Mouse (Mus musculus): ENCODE measurements around the gene Mgst3.

Mgst3 gene

DNA sequence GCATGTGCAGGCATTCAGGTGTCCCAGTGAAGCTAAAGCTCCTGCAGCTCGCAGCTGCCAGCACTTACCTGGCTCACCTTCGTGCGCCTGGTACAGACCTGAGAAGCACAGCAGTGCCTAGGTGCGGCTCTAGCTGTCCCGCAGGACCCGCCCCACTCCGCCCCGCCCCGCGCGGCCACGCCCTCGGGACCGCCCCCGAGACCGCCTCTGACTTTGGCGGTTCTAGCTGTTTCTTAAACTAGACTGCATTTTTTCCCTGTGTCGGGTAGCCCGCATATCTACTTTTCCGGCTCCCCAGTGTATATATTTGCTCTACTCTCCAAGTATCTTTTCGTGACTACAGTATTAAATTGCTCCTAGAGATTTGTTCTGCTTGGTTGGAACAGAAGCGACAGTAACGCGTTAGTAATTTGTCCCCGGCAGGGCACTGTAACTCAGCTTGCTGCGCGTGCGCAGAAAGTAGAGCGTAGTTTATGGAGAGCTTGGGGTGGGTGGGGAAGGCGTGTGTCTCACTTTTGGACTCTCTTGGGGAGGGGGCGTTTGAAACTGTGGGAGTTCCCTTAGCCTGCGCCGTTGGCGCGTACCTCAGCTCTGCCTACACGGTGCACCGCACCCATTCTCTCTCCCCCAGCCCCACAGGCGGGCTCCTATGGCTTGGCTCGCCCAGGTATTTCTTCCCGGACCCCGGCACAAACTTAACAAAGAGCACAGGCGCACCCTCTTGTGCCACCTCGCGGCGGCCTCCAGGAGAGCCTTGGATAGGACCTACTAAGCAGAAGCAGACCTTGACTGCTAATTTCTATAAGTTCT, at the start of gene Mgst3:
Mgst3 (minus strand) TSS at position 159 of the 810 bp plus-strand sequence.
- peak; percentile 89 to 95 for DNase-seq (ENCODE audit: low spot score in 2 of 2)

DNA sequence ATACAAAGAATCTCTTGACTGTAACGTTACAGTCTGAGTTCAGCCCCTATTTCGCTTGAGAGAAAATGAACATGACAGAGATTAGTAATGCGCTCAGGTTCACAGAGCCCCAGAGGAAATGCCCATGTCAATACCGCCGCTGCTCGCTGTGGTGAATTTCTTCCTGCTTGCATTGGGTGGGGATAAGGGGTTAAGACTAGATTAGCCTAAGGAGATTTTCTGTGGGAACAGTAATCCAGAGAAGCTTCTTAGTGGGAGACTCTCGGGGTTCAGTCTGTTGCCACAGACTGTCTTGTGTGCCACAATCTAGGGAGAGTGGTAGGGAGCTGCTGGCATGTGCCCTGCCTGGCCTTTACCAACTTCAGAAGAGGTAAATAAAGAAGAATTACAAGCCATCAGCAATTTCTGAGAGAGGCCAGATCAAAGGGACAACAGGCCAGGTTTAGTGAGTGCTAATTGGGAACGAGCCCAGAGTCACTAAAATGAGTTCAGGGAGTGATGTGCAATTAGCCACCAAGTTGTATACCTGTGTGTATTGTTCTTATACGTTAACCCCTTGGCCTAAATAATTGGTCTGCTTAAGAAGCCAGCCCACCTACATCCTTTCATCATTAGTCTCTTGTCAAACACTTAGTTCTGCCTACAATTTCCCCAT, 44.7 kb upstream of the Mgst3 start:
- no peak for DNase-seq (ENCODE audit: low spot score in 2 of 2)

DNA sequence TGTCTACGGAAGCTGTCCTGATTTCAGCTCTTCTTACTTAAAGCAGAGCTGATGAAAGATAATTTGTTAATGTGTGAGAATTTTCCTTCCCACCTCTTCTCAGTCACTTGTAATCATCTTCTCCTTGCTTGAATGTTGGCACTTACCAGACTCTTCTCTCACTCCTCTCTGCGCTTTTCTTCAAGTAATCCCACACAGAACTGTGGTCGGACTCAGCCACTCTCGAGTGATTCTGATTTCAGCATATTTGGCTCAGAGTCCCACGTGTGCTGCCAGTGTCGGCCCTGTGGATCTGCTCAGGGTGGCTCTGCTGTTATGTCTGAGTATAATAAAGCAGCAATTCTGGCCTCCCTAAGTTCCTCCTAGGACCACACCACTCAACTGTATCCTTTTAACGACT, 43.5 kb upstream of the Mgst3 start:
- no peak for DNase-seq (ENCODE audit: low spot score in 2 of 2)

DNA sequence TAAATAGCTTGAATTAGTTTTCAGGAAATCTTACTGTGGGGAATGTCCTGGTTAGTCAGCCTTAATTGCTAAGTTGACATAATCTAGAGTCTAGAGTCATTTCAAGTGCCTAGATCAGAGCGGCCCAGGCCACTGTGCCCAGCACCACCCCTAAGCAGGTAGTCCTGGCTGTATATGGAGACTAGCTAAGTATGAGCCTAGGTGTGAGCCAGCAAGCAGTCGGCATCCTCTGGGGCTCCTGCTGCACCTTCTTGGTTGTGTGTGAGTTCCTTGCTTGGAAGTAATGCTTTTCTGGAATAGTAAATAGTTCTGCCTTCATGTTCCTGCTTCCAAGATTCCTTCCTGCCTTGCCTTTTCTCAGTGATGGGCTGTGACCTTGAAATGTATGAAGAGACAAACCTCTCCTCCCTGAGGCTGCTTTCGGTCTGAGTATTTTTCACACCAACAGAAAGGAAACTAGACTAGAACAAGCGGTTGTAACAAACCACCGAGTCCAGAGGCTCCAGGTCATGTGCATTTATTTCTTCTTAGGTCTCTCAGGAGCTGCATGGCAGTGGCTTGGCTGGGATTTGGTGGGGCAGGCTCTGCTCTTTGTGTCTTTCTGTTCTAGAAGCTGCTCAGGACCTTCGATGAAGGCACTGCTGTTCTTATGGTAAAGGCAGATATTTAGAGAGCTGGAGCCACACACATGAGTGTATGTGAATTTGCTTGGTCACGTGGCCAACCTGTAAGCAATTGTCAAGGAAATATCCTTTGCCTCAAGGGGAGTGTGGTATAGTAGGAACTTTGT, 42.7 kb upstream of the Mgst3 start:
- DNase-seq (ENCODE audit: low spot score in 2 of 2), result no peak

DNA sequence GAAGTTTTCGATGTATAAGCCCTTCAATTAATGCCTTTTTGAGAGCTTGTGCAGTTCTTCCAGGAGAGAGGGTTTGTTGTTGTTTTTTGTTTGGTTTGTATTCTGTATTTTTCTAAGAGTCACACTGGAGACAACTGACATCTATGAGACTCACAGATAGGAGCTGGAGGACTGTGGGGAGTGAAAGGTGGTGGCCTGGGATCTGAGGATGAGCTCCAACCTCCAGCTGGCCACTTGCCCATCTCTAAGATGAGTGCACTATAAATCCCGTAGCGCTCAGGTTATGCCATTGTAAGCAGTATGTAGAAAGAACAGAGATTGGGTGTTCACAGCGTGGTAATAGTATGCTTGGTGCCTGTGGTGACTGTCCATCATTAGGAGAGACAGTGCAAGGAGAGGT, 41.3 kb upstream of the Mgst3 start:
- DNase-seq (ENCODE audit: low spot score in 2 of 2), result no peak

DNA sequence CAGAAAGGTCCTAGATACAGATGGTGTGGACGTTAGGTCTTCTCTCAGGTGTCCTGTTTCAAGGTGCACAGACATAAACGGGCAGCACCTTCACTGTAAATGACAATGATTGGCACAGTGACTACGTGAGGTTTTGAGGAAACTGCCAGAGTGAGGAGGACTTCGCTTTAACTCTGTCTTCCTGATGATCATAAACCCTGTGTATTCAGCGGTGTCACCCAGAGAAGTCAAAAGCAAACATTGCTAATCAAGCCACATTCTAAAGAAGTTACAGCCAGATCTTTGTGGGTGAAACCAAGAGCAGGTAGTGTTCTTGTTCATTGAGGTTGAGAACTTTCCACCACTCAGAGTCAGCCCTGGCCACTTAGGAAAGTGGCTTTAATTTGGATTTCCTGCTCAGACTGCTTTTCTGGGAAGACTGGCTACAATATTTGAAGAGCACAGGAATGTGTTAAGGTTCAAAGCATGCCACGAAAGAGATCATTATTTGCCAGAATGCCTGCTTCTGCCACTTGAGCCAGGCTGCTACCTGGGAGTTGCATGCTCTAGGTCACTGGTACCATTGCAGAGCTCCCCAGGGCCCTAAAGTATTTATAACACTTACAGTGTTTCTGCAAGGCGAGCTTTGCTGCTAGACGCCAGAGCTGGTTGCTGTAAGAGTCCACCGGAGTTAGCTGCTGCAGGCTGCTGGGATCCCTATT, 37.5 kb upstream of the Mgst3 start:
- DNase-seq (ENCODE audit: low spot score in 2 of 2), result no peak

DNA sequence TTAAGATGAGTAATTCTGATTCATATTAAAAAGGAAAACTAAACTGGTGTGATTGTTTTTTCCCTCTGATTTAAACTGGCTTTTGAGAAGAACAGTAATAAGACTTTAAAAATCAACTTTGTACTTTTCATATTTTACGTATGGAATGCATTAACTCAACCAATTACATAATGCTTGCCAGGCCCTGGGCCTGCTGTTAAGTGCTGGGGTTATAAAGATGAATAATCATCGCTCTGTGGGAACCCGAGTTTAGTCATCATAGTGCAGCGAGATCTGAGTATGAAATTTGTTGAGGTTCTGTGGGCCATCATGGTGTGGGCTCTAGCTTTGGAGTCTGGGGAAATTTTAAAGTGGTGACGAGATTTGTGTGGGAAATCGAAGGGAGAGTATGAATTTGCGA, 33.0 kb upstream of the Mgst3 start:
- DNase-seq (ENCODE audit: low spot score in 2 of 2), result no peak

DNA sequence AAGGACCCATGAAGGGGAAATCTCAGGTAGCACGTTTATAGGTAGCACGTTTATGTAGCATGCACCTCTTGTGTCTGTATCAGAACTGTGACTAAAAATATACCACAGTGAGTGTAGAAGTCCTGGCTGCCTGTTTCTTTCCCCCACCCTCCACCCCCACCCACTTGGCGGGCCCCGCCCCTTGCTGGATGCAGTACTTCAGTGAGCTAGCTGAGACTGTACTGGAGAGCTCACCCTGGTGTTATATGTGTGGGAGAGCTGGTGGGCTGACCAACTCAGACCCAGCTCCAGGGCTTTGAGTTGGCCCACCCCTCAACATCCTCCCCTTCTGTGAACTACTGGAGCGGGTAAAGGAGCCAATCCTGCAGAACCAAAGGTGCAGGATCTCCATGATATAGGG, 31.9 kb upstream of the Mgst3 start:
- DNase-seq (ENCODE audit: low spot score in 2 of 2), result peak; percentile 11 to 14

DNA sequence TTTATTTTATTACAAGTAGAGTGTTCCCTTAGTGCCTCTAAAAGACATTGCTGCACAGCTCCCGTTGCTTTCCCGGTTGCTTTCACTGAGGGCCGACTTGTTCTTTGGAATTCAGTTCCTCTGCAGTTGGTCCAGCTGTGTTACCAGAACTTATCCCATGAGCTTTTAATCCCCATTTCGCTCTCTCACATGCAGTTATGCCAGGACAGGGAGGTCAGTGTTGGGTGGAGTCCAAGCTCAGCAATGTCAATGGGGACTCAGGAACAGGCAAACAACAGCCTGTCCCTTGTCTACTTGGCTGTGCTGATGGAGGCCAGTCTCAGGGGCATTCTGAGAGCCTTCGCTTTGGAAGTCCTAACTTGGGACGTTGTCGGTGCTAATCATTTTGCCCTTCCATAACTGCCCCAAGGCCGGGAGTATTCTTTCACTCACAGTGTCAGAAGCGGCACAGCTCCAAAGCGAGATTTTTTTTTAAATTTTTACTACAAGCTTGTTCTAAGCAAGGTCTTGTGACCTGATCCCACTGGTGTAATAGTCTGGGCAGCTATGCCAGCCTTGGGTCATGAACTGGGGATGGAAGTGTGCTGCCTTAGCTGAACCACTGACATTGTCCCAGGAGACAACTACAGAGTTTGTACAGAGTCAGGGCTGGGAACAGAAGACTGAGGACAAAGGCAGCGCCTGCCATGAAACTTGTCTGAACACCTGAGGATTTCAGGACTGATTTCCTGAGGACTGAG, 29.0 kb upstream of the Mgst3 start:
- peak; percentile 77 to 78 for DNase-seq (ENCODE audit: low spot score in 2 of 2)

DNA sequence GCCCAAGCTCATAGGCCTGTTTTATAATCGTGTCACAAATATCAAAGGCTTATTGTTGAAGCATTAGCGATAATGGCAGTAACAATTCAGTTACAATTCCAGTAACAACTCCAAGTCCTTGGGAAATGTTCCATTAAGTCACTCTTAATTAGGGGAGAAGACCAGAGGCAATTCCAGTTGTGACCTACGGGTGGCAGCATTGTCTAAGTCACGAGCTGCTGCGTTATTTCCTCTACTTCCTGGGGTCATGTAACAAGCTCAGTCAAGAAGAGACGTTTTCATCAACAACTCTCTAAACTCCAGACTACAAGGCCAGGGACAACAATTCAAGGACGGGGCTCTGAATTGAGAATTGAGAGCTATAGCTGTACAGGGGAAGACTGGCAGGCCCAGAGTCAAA, 21.2 kb upstream of the Mgst3 start:
- DNase-seq (ENCODE audit: low spot score in 2 of 2), result peak; percentile 50 to 68

DNA sequence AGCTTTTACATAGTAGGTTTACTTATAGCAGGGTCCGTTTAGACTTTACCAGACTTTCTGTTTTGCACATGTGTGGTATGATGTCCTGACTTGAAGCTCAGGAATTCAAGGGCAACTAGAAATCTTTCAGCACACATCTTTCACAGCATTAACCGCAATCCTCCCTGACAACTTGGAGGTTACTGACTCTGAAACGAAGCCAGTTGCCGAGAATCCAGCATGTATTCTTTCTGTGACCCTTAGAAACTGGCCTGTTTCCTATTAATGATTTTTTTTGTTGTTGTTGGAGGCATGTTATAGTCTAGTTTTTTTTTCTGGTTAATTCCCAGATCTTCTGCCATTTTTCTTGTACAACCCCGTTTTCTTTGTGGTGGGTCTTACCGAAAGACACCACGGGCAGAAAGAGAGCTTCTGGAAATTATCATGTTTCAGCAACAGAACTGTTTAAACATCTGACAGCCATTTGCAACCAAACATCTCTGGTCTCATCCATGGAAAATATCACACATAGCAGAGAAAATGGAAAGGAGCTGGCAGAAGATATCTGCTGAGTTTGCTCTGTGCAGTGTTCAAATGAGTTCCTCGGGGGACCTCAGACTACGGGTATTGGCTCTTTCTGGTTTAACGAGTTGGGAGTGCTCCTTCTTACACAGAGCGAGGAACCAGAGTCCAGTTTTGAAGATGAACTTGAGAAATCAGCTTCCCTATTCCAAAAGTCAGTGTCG, 18.5 kb upstream of the Mgst3 start:
- no peak for DNase-seq (ENCODE audit: low spot score in 2 of 2)

DNA sequence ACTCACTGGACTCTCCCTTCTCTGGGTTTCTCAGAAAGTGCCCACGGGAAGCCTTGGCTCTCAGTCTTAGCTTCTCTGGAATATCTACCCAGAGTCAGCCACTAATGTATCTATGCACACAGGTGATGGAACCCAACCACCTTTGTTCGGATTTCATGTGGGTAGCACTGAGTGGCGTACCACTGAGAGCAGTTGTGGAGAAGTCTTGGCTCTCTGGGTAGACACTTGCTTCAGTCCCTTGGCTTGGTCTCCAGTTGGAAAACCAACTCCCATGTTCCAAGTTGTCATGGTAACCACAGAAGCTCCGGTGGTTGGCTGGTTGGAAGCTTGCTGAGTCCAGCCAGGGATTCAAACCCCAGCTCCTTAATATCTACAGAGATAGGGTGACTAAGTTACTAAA, 16.0 kb upstream of the Mgst3 start:
- no peak for DNase-seq (ENCODE audit: low spot score in 2 of 2)

DNA sequence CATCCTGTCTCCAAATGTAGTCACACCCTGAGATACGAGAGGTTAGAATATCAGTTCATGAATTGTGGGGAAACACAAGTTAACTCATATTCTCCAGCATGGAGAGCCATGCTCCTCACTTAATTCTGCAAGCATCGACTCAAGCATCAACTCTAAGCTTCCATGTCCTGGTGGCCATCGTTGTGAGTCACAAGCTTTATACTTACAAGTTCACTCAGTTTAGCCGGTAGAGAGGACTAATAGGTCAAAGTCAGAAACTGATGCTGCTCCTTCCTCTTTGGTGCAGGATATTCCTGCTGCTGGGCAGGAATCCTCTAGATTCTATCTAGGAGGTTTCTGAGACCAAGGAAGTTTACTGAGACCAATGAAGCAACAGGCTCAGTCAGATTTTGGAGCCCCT, 11.6 kb upstream of the Mgst3 start:
- DNase-seq (ENCODE audit: low spot score in 2 of 2), result no peak

DNA sequence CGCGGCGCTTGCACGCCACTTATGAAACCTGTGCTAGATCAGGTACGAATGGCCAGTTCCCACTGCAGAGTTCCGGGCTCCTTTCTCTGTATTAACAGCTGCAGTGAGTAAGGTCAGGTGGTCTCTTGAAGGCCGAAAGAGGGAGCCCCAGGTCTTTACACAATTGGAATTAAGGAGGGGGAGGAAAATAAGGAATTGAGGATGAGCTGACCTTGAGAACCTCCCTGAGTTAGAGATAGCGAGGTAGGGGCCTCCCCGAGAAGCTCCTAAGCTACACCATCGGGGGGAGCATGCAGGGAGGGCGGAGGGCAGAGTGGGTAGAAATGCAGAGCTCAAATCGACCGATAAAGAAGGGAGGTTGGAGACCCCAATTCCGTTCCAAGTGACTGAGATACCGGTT, 360 bp downstream of the Mgst3 start:
- no peak for DNase-seq (ENCODE audit: low spot score in 2 of 2)

DNA sequence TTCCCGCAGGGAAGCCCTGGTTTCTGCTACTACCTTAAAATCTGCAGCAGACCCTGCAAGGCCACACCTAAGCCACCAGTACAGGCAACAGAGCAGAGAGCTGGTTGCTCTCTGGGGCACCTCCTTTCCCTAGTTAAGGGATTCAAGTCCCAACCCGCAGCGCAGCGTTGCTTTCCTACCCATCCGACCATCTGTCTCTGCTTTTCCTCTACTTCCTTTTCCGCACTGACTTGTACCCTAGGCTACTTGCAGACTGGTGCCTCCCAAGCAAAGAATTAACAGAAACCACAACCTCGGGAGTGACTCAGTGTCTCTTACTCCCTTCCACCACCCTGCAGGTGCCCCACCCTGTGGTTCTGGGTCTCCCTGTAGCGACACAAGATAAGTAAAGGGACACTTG, 954 bp downstream of the Mgst3 start:
- peak in 1 of 2 experiments; percentile 24 for DNase-seq (ENCODE audit: low spot score in 2 of 2)

DNA sequence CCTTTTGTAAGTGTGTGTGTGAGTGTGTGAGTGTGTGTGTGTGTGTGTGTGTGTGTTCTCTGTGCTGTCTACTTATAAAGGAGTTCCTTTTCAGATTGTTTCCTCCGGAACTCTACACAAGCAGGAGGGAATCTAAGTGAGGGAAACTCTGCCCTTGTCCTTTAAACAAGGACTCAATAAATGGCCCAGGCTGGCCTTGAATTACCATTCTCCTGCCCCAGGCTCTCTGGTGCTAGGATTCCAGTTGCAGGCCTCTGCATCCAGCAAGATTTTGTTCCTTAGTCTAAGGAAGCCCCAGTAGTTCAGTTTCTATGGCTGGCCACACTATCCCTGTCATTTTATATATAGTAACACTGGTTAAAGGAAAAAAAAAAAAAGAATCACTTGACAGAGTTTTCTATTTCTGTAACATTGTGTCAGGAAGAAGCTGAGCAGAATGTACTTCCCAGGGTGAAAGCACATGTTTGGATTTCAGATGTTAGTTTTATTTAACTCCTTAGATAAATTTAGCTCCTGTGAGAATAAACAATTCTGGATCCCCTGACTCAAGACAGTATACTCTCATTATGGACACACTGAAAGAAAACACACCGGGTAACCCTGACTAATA, 1.5 kb downstream of the Mgst3 start:
- peak; percentile 18 to 24 for DNase-seq (ENCODE audit: low spot score in 2 of 2)

DNA sequence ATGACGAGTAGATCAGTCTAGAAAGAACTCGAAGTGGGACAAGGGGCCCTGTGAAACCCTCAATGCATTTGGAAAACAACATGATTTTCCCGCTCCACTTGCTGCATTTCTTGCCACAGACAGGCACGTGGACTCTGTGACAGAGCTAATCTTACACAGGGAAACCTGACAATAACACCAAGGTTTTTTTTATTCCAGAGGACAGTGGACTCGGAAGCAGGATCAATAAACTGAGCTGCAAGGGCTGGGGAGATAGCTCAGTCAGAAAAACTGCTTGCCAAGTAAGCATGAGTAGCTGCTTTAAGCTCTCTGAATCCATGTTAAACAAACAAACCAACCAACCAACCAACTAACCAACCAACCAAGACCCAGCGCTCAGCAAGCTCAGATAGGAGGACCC, 2.4 kb downstream of the Mgst3 start:
- DNase-seq (ENCODE audit: low spot score in 2 of 2), result no peak

DNA sequence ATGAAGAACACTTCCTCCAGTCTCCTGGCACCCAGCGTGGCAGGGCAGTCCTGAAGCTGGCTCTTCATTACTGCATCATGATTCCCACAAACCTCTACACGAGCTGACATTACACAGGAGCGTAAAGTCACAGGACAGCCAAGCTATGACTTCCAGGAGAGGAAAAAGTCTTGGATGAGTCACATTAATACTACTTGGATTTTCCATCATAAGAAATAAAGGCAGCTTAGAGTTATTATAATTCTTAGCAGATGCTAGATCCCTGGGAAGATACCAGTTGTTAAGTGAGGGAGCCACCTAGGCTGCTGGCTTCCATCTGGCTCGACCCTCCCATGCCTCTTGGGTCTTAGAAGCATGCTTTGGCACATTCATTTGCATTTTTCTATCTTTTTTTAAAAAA, 3.3 kb downstream of the Mgst3 start:
- DNase-seq (ENCODE audit: low spot score in 2 of 2), result no peak

DNA sequence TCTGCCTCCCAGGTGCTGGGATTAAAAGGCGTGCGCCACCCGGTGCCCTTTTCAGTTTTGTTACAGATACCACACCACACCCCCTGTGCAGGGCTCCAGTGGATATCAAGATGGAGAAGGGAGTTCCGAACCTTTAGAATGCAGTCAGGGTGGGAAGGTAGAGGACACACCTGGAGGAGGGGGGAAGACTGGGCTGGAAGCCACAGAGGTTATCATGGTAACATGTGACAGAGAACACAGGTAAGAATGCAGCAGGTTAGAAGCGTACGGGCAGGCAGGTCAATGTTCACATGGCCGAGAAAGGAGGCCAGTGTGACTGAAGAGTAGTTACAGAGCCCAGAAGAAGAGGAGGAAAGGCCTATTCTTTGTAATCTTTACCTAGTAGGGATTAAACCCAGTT, 4.1 kb downstream of the Mgst3 start:
- DNase-seq (ENCODE audit: low spot score in 2 of 2), result no peak

DNA sequence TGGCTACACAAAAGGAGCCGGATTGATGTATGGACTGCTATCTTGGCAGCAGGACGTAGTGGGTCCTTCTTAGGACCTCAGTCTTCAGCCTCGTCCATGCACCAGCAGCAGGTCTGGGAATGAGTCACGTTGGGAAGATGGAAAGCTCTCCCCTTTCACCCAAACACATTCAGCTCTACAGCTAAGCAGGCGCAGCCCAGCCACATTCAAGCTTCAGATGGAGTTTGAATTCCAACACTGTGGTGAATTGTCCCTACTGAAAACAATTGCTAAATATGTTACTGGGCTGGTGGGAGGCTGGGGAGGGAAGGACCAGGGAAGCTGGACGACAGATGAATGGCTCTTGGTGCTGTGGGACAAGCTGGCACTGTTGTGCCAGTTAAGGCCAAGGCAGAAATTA, 5.1 kb downstream of the Mgst3 start:
- no peak for DNase-seq (ENCODE audit: low spot score in 2 of 2)

Data from heart, adult 9 months (tissue).